Mouse (Mus musculus): Measurements from ENCODE around the gene D16Ertd472e. TPM values are rescaled to one million over a fixed set of nuclear protein-coding genes. Genes with fewer than 3 reads are reported as not detected.
"Not testable (repeated sequence)": the region's sequence is repeated elsewhere in the genome, so short reads cannot be mapped to it uniquely, and the experiment has no call there.

The D16Ertd472e gene
- polyA plus RNA-seq, 1 experiment from 2014 or later: 23.8 TPM

DNA sequence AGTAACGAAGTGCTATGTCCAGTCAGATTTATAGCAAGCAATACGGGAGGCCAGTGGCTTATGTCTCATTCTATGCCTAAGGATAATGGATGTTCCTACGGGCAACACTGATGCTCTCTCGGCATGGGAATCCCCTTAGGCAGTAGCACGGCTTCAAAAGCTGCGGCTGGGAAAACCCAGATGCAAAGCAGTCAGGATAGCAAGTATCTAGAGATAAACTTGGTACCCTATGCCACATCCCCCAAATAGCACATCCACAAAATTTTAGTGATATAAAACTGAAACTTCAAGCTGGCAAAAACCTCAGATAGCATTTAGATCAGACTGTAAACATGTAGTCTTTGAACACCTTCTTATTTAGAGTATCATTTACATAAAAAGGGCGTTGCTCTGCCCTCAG lies 39.2 kb downstream of the D16Ertd472e start:
- DNase-seq (ENCODE audit: low spot score) (no peak), ATAC-seq (ENCODE audit: insufficient number of reproducible peaks, low FRiP score, low TSS enrichment, low read depth) (no peak)
- H3K9me3 ChIP-seq (ENCODE audit: control insufficient read depth, low read length): no peaks in the 10 kb centered on the region
- 72% methylated on average over 7 of the region's 7 CpGs for WGBS
- H3K4me3 ChIP-seq (ENCODE audit: low read depth, low read length): no peak overlapping the region
- no peak overlapping the region for H3K27ac ChIP-seq (replicated peaks; ENCODE audit: low read depth, low read length)
- no peaks in the 10 kb centered on the region for H3K4me1 ChIP-seq (ENCODE audit: control insufficient read depth, insufficient read depth, low read length)
- peaks cover 3% of the 10 kb centered on the region; the same call in 1 of the 2 replicates for H3K36me3 ChIP-seq (ENCODE audit: control insufficient read depth, insufficient read depth, low read length)
- no peak overlapping the region for H3K4me2 ChIP-seq (ENCODE audit: low read depth, severe bottlenecking)
- H3K9ac ChIP-seq (ENCODE audit: low read length): no peak overlapping the region
- H3K27me3 ChIP-seq (ENCODE audit: control insufficient read depth, insufficient read depth, low read length): no peaks in the 10 kb centered on the region

DNA sequence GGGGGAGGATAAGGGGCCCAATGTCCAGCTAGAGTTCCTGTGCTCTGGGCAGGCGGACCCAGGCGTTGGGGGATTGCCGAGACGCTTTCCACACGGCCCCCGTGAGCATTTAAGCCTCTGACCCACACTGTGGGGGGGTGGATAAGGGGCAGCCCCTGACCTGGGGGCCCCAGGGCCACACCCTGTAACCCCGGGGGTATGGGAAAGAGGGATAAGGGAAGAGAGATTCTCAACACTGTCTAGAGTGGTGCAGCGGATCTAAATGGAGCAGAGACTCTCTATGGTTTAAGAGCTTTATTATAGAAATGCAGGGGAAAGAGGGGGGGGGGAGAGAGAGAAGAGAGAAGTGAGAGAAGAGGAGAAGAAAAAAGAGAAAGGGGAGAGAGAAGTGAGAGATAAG lies 42.0 kb downstream of the D16Ertd472e start:
- Histone ChIP-seq H3K9ac (ENCODE audit: low read length) (no peak overlapping the region), H3K4me3 (ENCODE audit: low read depth, low read length) (no peak overlapping the region), H3K27me3 (ENCODE audit: control insufficient read depth, insufficient read depth, low read length) (no peaks in the 10 kb centered on the region), H3K4me2 (ENCODE audit: low read depth, severe bottlenecking) (no peak overlapping the region), H3K4me1 (ENCODE audit: control insufficient read depth, insufficient read depth, low read length) (no peaks in the 10 kb centered on the region), H3K36me3 (ENCODE audit: control insufficient read depth, insufficient read depth, low read length) (no peaks in the 10 kb centered on the region), H3K27ac (replicated peaks; ENCODE audit: low read depth, low read length) (no peak overlapping the region), H3K9me3 (ENCODE audit: control insufficient read depth, low read length) (no peaks in the 10 kb centered on the region)
- DNase-seq (ENCODE audit: low spot score) (no peak), ATAC-seq (ENCODE audit: insufficient number of reproducible peaks, low FRiP score, low TSS enrichment, low read depth) (0 out of 2 replicates have a peak, but pooled peaks have one; percentile 47)
- 61% methylated on average over 8 of the region's 8 CpGs for WGBS

DNA sequence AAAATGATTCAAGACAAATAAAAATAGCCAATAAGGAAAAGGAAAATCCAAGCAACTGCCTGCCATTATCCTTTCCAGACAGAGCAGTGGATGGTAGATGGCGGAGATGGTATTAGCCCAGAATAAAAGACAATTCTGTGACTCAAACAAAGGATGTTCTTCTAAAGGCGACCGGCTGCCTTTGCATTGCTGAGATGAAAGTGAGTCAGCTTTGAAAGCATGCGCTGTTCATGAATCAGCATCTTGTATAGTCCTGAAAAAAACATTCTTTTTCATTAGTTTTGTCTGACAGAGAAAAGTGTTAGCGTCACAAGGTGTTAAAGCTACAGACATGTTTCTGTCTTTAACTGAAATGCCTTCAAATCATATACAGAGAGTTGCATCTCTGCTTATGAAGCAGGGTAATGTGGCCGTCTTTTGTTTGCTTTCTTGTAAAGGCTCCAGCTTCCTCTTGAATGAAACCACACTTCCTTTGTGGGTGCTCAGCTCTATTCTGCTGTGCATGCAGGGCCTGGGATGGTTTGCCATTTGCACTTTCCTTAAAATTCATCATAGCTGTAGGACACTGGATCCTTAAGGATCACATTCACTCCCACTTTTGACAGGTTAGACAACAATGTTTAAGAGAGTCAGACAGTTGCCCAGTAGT lies 44.4 kb downstream of the D16Ertd472e start:
- DNase-seq (ENCODE audit: low spot score) (no peak), ATAC-seq (ENCODE audit: insufficient number of reproducible peaks, low FRiP score, low TSS enrichment, low read depth) (no peak)
- H3K9me3 ChIP-seq (ENCODE audit: control insufficient read depth, low read length): no peaks in the 10 kb centered on the region
- no peak overlapping the region for H3K4me3 ChIP-seq (ENCODE audit: low read depth, low read length)
- 89% methylated on average over 6 of the region's 6 CpGs for WGBS
- no peak overlapping the region for H3K4me2 ChIP-seq (ENCODE audit: low read depth, severe bottlenecking)
- H3K4me1 ChIP-seq (ENCODE audit: control insufficient read depth, insufficient read depth, low read length): no peaks in the 10 kb centered on the region
- H3K9ac ChIP-seq (ENCODE audit: low read length): no peak overlapping the region
- no peaks in the 10 kb centered on the region for H3K27me3 ChIP-seq (ENCODE audit: control insufficient read depth, insufficient read depth, low read length)
- H3K36me3 ChIP-seq (ENCODE audit: control insufficient read depth, insufficient read depth, low read length): no peaks in the 10 kb centered on the region
- H3K27ac ChIP-seq (replicated peaks; ENCODE audit: low read depth, low read length): no peak overlapping the region

DNA sequence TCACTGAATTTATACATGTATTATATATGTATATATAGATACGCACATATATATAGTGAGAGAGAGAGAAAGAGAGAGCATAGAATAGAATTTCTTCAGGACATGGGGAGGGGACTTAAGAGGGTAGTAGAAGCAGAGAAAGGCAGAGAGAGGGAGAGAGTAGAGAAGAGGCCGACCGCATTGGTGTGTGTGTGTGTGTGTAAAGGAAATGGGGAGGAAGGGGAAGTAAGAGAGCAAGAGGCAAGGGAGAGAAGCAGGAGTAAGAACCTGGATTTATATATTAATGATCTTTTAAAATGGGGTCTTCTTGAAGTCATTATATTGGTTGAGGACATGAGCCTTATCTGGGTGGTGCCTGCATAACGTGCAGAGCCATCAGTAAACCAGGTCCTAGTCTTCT lies 53.5 kb downstream of the D16Ertd472e start:
- H3K4me1 ChIP-seq (ENCODE audit: control insufficient read depth, insufficient read depth, low read length): no peaks in the 10 kb centered on the region
- 87% methylated on average over 4 of the region's 4 CpGs for WGBS

DNA sequence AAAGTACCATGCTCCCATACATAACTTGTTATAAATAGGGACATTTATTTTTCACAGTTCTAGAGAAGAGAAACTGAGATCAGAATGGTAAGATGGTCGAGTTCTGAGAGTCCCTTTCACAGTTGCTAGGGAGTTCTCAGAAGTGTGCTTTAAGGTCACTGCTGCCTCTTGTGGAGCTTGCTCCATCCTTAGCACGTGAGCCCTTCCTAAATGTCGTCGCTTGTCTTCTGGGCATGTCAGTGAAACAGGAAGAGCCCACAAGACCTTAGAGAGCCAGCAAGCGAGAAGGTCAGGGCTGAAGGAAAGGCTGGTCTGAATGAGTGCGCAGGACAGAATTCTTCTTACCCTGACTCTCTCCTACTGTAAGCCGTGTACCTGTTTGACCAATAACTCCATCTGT lies 57.8 kb downstream of the D16Ertd472e start:
- H3K9me3 ChIP-seq (ENCODE audit: control insufficient read depth, low read length): no peaks in the 10 kb centered on the region
- no peak overlapping the region for H3K4me3 ChIP-seq (ENCODE audit: low read depth, low read length)
- no peaks in the 10 kb centered on the region for H3K36me3 ChIP-seq (ENCODE audit: control insufficient read depth, insufficient read depth, low read length)
- WGBS: 78% methylated on average over 7 of the region's 7 CpGs
- ATAC-seq (ENCODE audit: insufficient number of reproducible peaks, low FRiP score, low TSS enrichment, low read depth): no peak
- H3K27ac ChIP-seq (replicated peaks; ENCODE audit: low read depth, low read length): no peak overlapping the region
- DNase-seq (ENCODE audit: low spot score): no peak
- no peaks in the 10 kb centered on the region for H3K4me1 ChIP-seq (ENCODE audit: control insufficient read depth, insufficient read depth, low read length)
- H3K9ac ChIP-seq (ENCODE audit: low read length): no peak overlapping the region
- no peak overlapping the region for H3K4me2 ChIP-seq (ENCODE audit: low read depth, severe bottlenecking)
- no peaks in the 10 kb centered on the region for H3K27me3 ChIP-seq (ENCODE audit: control insufficient read depth, insufficient read depth, low read length)

More for the DNA sequence above, 53.5 kb downstream of the D16Ertd472e start:
- no peak overlapping the region for H3K4me2 ChIP-seq (ENCODE audit: low read depth, severe bottlenecking)
- DNase-seq (ENCODE audit: low spot score): no peak
- H3K9me3 ChIP-seq (ENCODE audit: control insufficient read depth, low read length): no peaks in the 10 kb centered on the region
- ATAC-seq (ENCODE audit: insufficient number of reproducible peaks, low FRiP score, low TSS enrichment, low read depth): no peak
- H3K27me3 ChIP-seq (ENCODE audit: control insufficient read depth, insufficient read depth, low read length): no peaks in the 10 kb centered on the region
- no peaks in the 10 kb centered on the region for H3K36me3 ChIP-seq (ENCODE audit: control insufficient read depth, insufficient read depth, low read length)
- H3K27ac ChIP-seq (replicated peaks; ENCODE audit: low read depth, low read length): no peak overlapping the region
- no peak overlapping the region for H3K4me3 ChIP-seq (ENCODE audit: low read depth, low read length)
- no peak overlapping the region for H3K9ac ChIP-seq (ENCODE audit: low read length)

DNA sequence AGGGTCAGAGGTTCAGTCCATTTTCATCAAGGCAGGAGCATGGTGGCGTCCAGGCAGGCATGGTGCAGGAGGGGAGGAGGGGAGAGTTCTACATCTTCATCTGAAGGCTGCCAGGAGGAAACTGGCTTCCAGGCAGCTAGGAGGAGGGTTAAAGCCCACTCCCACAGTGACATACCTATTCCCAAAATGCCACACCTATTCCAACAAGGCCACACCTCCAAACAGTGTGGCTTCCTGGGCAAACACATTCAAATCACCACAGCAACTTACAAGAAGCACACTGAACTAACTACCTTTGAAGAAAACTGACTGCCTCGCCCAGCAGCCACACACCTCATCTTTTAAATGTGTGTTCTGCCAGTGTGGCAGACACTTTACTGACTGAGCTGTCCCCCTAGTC lies 59.3 kb downstream of the D16Ertd472e start:
- Histone ChIP-seq H3K9me3 (ENCODE audit: control insufficient read depth, low read length) (no peaks in the 10 kb centered on the region), H3K4me1 (ENCODE audit: control insufficient read depth, insufficient read depth, low read length) (no peaks in the 10 kb centered on the region), H3K9ac (ENCODE audit: low read length) (no peak overlapping the region), H3K4me3 (ENCODE audit: low read depth, low read length) (no peak overlapping the region), H3K27ac (replicated peaks; ENCODE audit: low read depth, low read length) (no peak overlapping the region), H3K36me3 (ENCODE audit: control insufficient read depth, insufficient read depth, low read length) (no peaks in the 10 kb centered on the region), H3K4me2 (ENCODE audit: low read depth, severe bottlenecking) (no peak overlapping the region), H3K27me3 (ENCODE audit: control insufficient read depth, insufficient read depth, low read length) (no peaks in the 10 kb centered on the region)
- ATAC-seq (ENCODE audit: insufficient number of reproducible peaks, low FRiP score, low TSS enrichment, low read depth) (no peak), DNase-seq (ENCODE audit: low spot score) (no peak)
- WGBS: 78% methylated on average over 2 of the region's 2 CpGs

DNA sequence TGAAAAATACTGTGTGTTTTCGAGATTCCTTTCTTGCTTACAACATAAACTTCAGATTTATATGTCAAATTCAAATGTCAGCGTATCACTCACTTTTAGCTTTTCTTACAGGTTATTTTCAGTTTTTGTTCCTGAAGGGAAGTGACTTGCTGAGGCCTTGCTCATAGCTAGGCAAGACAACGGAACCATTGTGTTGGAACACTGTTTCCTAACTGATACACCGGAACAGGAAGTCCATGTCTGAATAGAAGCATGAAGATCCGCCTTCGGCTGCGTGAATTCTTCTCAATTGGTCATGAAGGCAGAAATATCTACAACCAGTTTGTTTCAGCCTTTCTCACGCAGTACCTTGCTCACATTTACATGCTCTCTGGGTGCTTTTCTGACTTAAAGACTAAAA lies 65.0 kb downstream of the D16Ertd472e start:
- Histone ChIP-seq H3K27ac (replicated peaks; ENCODE audit: low read depth, low read length) (no peak overlapping the region), H3K4me3 (ENCODE audit: low read depth, low read length) (no peak overlapping the region), H3K4me2 (ENCODE audit: low read depth, severe bottlenecking) (no peak overlapping the region), H3K9me3 (ENCODE audit: control insufficient read depth, low read length) (no peaks in the 10 kb centered on the region), H3K4me1 (ENCODE audit: control insufficient read depth, insufficient read depth, low read length) (no peaks in the 10 kb centered on the region), H3K27me3 (ENCODE audit: control insufficient read depth, insufficient read depth, low read length) (no peaks in the 10 kb centered on the region), H3K36me3 (ENCODE audit: control insufficient read depth, insufficient read depth, low read length) (no peaks in the 10 kb centered on the region), H3K9ac (ENCODE audit: low read length) (no peak overlapping the region)
- ATAC-seq (ENCODE audit: insufficient number of reproducible peaks, low FRiP score, low TSS enrichment, low read depth): no peak
- 90% methylated on average over 8 of the region's 8 CpGs for WGBS
- DNase-seq (ENCODE audit: low spot score): peak; percentile 17

DNA sequence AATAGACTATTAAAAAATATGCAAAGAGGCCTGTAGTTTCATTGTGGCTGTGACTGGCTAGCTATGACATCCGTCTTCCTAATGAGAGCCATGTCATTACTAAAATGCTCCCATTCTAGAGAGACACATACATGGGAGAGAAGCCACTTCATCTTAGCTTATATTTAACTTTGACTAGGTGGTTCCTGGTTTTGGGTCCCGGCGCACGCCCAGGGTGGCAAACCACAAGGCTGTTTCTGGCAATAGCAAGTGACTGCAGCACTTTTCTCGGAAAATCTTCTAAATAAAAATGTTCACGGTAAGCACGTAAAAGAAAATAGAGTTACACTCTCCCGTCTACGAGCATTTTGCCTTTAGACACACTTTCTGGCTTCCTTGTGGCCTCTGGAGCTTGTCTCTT lies 74.0 kb downstream of the D16Ertd472e start:
- H3K9ac ChIP-seq (ENCODE audit: low read length): no peak overlapping the region
- WGBS: 93% methylated on average over 9 of the region's 9 CpGs
- H3K9me3 ChIP-seq (ENCODE audit: control insufficient read depth, low read length): no peaks in the 10 kb centered on the region
- no peak overlapping the region for H3K27ac ChIP-seq (replicated peaks; ENCODE audit: low read depth, low read length)
- no peak overlapping the region for H3K4me3 ChIP-seq (ENCODE audit: low read depth, low read length)
- H3K4me1 ChIP-seq (ENCODE audit: control insufficient read depth, insufficient read depth, low read length): no peaks in the 10 kb centered on the region
- no peak for DNase-seq (ENCODE audit: low spot score)
- no peak overlapping the region for H3K4me2 ChIP-seq (ENCODE audit: low read depth, severe bottlenecking)
- no peak for ATAC-seq (ENCODE audit: insufficient number of reproducible peaks, low FRiP score, low TSS enrichment, low read depth)
- H3K27me3 ChIP-seq (ENCODE audit: control insufficient read depth, insufficient read depth, low read length): no peaks in the 10 kb centered on the region
- no peaks in the 10 kb centered on the region for H3K36me3 ChIP-seq (ENCODE audit: control insufficient read depth, insufficient read depth, low read length)

DNA sequence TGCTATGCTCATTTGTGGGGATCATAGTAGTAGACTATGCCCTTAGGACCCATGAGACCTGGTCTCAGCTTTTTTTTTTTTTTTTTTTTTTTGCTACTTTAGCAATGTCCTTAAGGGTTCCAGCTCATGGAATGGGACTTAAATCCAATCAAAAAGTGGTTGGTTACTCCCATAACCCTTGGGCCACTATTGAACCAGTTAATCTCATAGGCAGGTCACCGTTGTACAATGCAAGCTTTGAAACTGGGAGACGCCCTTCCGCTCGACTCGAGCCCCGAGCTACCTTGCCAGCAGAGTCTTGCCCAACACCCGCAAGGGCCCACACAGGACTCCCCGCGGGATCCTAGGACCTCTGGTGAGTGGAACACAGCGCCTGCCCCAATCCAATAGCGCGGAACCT lies 83.8 kb downstream of the D16Ertd472e start:
- H3K9me3 ChIP-seq (ENCODE audit: control insufficient read depth, low read length); H3K36me3 ChIP-seq (ENCODE audit: control insufficient read depth, insufficient read depth, low read length); H3K27me3 ChIP-seq (ENCODE audit: control insufficient read depth, insufficient read depth, low read length); H3K9ac ChIP-seq (ENCODE audit: low read length); ATAC-seq (ENCODE audit: insufficient number of reproducible peaks, low FRiP score, low TSS enrichment, low read depth); H3K4me2 ChIP-seq (ENCODE audit: low read depth, severe bottlenecking); H3K4me1 ChIP-seq (ENCODE audit: control insufficient read depth, insufficient read depth, low read length); H3K4me3 ChIP-seq (ENCODE audit: low read depth, low read length); H3K27ac ChIP-seq (replicated peaks; ENCODE audit: low read depth, low read length); DNase-seq (ENCODE audit: low spot score): not testable (repeated sequence)
- 94% methylated on average over 12 of the region's 12 CpGs for WGBS

Measured in limb, embryonic 11.5 days (tissue).